Mouse (Mus musculus): ENCODE results near the gene Tgfbr3. TPM values are rescaled to one million over a fixed set of nuclear protein-coding genes. Genes with fewer than 3 reads are reported as not detected.
"Not testable (repeated sequence)": the region's sequence is repeated elsewhere in the genome, so short reads cannot be mapped to it uniquely, and the experiment has no call there.

Gene Tgfbr3
- total RNA-seq, 4 experiments from 2014 or later: 217 to 303 (median 276) TPM

DNA sequence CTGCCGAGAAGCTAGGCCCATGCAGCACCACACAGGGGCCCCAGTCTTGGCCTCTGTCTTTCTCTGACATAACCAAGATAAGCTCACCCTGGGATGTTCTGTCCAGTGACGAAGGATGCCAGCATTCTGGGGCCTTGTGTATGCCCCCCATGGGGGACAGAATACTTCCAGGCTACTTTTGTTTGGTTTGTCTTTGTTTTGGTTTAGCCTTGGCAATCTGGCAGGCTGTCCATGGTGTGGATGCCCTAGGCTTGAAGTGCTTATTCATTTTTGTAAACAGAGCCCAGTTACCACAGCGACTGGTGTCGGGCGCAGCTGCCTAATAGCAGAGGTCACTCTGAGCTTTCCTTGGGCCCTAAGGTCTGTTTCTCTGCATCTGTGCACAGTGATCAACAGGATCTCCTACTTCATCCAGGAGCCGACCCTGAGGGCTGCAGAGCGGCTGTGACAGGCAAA is 51.4 kb downstream of the Tgfbr3 start:
- no peak for DNase-seq

DNA sequence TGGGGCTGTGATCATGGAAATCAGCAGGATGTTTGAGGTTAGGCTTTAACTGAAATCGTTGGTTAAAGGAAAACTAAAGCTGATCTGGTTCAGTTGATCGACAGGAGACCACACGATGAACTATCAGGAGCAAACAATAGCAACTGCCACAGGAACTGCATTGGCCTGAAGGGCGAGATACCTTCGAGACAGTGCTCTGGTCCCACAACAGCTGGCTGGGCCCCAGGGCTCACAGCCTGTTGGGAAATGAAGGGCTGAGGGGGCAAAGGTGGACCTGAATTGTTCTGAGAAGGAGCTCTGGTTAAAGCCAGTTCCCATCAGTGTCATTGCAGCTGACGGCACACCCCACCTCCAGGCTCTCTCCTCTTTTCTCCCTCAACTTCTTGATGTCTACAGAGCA is 52.5 kb downstream of the Tgfbr3 start:
- DNase-seq: no peak

DNA sequence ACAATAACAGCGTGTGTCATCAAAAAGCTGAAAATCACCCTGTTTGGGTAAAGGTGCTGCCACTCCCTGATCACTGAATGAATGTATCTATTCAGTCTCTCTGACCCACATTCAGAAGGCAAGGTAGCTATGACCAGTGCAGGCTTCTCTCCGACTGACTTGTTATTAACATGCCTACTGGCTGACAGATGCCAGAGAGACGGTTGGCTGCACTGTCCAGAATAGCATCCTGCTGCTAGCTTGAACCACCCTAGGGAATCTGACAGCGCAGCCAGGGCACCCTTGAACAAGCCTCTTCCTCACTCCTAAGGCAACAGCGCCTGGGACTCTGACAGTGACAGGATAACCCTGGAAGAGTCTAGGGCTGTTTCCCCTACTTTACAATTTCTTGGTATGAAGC is 53.4 kb downstream of the Tgfbr3 start:
- no peak for DNase-seq

DNA sequence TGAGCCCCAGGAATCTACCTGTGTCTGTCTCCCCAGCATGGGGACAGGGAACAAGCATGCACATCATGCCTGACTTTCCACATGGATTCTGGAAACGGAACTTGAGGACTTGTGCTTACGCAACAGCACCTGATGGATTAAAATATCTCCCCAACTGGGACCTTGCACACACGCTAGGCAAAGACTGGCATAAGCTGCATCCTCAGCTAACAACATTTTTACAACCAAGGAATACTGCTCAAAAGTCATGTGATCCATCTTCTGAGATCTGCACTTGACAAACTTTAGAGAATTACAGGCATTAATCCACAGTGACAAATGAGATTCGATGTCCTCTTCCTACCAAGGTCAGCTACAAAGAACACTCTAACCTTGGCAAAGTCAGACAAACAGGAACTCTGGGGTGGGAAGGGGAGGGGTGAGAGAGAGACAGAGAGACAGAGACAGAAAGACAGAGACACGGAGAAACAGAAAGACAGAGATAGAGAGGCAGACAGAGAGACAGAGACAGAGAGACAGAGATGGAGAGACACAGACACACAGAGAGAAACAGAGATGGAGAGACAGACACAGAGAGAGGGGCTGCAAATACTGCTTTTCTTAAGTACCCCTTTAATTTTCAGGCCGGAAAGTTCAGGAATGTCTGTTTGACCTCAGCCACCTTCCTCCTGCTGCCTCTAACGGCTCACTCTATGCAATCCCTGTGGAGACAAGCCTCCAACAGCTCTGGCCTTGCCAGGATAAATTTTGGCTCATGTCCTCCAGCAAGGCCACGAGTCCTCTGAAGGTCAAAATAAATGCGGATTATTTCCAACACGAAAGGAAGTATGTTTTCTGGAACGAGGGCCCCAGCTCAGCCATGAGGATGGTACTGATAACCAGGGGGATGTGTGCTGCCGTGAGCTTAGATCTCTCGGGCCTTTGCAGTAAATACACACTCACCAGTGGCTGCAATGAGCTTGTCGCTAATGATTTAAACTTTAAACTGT is 55.8 kb downstream of the Tgfbr3 start:
- DNase-seq: peak; percentile 87

DNA sequence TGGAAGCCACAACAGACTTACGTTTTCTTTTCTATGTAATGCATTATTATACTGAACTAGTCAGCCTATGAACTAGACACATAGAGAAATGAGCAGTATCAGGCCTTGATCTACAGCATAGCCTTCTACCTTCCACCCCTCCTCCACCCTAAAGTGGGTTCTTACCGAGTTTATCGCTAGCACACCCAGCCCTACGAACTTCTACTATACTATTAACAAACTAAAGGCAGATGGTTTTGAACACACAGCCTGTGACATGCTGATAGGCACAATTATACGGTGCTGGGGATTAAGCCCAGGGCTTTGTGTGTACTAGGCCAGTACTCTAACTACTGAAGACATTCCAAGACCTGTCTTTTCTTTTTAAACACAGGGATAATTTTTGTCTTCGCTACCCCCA is 59.2 kb downstream of the Tgfbr3 start:
- no peak for DNase-seq

DNA sequence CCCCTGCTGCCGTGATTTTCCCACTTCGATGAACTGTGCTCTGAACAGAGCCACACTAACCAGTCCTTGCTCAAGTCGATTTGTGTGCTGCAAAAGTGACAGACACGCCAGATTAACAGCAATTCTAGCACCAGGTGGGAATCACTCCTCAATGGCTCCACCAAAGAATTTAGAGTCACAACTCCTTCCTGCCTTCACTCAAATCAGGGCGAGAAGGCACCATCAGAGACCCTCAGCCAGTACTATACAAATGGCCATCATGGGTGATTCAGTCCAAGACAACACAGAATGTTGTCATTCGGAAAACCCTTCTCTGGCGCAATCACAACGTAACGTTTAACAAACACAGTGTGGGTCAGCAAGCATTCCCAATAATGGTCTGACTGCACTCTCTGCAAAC is 60.4 kb downstream of the Tgfbr3 start:
- no peak for DNase-seq

DNA sequence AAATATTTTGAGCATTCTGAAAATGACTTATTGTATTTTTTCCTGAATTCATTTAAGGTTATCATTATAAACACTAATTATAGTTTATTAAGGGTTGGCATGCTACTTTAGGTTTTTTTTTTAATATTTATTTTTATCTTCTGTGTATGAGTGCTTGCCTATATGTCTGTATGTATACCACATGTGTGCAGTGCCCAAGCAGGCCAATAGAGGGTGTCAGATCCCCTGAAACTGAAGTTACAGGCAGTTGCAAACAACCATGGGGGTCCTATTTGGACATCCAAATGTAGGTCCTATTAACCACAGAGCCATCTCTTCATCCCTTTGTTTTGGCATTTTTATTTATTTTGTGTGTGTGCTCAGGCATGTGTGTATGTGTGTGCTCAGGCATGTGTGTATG is 61.8 kb downstream of the Tgfbr3 start:
- DNase-seq: no peak

DNA sequence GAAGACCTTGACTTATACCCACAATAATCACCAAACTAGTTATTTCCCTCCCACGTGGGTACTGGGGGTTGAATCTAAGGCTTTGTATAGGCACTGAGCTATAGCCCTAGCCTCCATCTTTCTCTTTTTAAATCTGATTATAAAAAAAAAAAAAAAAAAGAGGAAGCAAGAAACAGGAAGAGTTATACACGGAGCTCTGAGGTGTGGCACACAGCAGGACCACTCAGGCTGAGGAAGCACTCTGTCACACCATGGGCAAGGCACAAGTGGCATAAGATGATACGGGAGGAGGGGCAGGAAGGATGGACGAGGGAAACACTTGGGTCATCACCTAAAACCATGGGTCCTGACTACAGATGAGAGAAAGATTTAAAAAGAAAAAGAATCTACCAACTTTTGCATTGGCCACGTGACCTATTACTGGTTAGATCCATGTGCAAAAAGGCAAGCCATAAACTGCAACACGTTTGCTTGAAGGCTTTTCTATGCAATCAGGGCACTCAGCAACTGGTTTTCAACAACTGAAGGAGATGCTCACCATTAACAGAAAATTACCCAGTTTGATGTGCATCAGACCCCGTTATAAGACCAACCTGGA is 64.5 kb downstream of the Tgfbr3 start:
- no peak for DNase-seq

DNA sequence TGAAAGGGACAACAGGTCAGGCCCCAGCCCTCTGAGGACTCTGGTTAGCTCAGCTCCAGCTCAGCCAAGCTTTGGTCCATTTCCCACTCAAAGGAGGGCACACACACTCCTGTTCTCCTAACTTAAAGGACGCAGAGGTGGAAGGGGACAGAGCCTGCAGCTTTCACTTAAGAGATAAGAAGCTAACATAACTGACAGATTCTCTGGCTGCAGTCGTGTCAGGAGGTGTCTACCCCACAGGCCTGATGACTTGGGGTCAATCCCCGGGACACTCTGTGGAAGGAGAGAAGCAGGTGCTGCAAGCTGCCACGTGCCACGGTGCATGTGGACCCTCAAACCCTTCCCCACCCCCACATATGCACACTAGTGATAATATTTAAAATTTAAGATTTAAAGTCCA is 65.3 kb downstream of the Tgfbr3 start:
- no peak for DNase-seq

DNA sequence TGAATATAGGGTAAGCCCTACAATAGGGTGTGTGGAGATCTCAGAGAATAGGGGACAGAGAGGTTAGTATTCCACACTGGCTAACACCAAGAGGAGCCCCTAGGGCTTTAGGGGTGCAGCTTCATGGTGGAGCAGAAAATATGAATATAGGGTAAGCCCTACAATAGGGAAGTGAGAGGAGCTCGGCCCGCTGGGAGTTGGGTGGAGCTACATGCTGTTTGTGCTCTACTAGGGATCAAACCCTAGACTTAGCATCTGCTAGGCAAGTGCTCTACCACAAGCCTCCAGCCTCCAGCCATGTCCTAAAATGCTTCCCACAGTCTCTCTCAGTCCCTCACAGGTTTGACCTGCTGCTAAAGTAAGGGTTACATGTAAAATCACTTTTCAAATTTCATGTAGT is 65.9 kb downstream of the Tgfbr3 start:
- DNase-seq: not testable (repeated sequence)

DNA sequence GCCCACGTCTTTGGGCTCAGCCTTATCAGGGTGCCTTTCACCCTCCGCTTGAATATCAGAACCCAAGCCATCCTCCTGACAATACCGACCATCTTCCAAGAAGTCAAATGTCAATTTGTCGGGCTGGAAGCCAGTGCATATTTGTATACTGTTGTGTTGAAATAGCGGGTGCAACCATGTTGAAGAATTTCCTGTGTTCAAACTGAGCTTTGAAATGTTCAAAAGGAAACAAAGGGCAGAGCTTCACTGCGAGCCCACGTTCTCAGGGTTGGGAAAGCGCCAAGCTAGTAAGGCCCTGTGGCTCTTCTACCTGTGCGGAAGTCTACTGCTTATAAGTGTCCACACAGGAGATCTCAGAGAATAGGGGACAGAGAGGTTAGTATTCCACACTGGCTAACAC is 66.4 kb downstream of the Tgfbr3 start:
- DNase-seq: no peak

DNA sequence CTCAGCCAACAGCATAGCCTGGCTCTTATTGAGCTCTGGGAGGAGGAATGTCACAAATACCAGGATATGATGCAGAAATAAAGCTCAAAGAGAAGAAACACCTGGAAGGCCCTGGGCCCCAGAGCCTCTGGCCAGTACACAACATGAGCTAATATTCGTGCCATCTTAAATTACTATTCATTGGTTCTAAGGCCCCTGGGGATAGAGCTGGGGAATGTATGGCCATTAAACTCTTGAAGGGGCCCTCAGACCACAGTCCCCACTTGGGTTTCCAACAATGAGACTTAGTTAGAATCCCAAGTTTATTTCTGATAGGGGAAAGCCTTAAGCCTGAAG is 66.8 kb downstream of the Tgfbr3 start:
- DNase-seq: no peak

DNA sequence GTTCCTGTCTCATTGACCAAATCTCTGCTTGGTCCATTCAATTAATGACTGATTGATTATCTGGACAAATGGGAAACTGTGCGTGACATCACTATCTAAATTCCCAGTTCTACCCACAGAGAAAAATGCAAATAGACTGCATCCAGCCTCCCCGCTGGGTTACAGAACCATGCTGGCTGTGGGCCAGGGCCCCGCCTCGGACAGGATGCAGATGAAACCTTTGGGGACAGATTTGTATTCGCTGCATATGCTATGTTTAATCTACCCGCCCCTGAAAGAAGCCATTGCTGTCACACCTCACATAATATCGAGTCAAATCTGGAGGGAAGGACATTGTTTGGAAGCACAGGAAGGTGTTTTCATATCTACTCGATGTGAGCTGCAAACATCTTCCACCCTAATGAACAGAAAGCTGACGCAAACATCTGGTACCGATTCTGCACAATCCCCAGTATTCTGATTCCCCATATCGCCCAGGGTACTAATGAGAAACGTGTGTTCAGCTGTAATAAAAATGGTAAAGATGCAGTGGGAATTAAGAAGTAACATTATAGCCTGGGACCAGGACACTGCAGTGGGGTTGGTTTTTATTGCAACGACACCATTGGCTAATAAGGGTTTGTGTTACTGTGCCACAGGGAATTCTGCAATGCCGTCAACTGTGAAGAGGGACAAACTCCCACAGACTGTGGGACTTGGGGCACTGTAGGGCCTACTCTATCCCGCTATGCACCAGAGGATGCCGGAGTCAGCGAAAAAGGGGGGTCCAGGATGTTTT is 67.3 kb downstream of the Tgfbr3 start:
- no peak for DNase-seq

DNA sequence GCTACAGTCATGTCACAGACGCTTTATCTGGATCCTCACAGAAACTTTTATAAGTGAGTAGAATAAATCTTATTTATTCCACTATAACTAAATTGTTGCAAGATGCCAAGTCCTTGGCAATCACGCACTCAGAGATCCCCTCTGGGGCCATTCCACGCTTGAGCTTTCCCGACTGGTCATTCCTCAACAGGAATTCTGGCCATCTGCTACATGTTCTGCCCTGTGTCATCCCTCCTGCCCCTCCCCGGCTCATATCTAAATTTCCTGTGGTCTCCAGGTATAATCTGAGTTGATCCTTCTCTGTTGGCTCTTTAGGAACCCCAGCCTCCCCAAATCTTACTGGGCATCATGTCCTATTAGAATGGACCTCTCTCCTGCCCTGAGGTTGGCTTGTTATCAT is 68.5 kb downstream of the Tgfbr3 start:
- DNase-seq: no peak

DNA sequence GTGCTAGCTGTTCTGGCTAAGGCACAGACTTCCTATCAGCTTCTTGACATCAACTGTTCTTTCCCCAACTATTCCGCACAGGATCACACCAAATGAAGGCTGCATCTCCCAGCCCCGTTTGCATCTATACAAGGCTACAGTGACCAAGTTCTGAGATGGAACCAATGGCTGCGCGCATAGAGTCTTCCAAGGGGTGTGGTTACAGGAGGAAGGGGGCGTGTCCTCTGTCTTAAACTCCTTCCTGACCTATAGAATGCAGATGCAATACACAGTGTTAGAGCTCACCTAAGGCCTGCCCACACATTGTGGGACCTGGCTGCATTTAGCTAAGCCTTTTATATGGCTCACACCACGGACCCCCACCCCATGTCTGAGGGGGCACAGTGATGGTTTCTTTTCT is 69.5 kb downstream of the Tgfbr3 start:
- DNase-seq: no peak

DNA sequence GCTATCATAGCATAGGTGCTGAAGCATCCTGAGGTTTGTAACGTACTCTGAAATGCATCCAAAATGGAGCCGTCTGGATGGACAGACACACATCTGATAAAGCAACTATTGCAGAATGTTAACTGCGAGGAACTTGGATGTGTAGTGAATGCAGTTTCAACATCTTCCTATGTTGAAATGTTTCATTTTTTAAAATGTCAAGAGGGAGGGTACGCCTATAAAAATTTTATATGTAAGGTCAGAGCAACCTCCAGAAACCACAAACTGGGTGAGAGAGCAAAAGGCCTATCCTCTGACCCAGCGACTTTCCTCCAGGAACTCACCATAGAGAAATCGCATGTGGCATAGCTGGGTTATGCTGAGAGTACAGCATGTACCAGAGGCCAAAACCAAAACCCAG is 70.1 kb downstream of the Tgfbr3 start:
- DNase-seq: no peak

DNA sequence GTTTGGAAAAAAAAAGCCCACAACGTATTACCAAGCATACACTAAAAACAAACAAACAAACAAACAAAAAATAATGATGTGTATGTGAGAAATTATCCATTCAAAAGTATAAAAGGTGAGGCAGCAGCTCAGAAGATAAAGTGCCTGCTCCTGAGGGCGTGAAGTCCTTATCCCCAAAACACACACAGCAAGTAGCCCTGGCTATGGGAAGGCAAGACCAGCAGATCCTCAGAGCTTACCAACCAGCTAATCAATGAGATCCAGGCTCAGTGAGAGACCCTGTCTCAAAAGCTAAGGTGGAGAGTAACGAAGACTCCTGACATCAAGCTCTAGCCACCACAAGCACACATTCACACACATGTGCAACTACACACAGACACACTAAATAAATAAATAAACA is 70.8 kb downstream of the Tgfbr3 start:
- DNase-seq: no peak

DNA sequence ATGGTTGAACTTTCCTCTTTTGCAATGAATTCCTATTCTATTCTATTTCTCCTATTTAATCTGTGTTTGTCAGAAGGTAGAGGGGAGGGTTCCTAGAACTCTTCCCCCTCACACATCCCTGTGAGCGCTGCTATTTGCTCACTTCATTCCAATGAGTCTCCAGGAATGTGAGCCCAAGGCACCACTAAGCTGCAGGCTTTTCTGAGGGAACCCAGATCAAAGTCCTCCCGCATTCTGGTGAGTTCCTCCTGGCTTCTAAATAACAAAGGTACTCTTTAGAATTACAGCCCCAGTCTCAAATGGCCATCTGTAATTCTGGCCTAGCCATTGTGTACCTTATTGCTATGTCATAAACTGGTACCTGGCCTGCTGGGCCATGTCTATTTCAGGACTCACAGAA is 72.3 kb downstream of the Tgfbr3 start:
- no peak for DNase-seq

DNA sequence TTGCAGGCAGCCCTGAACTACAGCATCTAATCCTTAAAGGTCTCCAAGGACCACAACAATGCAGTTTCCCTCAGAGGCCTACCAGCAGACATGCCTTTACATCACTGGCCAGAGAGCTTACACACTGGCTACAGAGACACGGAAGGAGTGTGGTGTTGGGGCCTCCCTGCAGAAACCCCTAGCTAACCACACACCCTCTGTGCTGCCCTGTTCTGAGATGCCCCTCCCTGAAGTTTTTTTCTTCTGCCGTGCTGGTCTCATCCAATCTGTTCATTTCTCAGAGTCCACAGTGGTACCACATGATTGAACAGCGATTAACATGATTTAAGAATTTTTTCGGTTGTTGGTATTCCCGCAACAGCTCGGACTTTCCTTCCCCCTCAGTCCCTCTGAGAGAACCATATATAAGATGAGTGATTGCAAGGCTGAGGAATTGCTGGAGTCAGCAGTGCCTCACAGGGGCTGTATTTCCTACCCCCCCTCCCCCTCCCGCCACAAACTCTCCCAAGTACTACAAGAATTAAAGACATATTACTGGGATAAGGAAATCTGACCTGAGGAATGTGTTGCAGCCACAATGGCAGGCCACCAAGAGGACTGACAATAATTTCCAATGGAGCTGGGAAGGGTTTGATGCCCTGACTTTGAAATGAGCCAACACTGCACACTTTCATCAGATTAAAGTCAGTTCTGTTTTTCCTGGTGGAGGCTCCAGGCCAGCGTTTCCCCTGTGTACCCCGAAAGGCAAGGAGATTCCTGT is 75.9 kb downstream of the Tgfbr3 start:
- DNase-seq: no peak

DNA sequence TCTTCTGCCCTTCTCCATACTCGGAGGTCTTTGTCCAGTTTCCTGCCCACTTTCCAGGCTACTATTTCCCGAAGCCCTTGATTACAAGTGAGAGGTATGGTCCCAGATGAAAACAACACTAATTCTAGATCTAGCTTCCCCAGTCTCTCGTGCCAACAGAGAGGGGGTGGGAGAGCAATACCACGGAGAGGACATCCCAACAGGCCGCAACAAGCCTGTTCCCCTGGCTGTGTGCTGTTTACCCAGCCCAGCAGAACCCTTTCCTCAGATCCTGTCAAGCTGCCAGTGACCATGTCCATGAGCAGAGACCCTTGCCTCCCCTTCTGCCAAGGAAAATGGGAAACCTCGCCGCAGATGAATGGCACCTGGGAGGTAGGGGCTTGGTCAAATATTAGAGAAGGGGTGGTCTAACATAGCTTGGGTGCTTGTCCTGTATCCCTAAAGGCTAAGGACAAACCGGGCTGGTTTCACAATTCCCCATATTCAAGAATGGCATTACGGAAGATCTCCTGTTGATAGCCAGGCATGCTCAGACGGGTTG is 77.5 kb downstream of the Tgfbr3 start:
- DNase-seq: no peak

DNA sequence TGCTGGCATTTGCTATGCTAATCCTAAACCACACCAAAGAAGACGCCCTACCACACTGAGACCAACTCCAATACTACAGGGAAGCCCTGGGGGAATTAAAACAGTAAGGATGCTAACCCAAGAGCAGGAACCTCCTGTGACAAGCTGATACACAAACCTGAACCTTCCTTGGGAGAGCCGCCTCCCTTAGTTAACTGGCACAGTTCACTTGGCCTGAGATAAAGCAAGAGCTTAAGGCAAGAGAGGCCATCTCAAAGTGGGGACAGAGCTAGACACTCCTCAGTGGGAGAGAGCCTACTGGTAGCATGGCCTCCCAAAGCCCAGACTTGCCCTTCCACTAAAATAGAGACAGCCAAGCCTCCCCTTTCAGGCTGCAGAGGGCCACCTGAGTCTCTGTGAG is 79.4 kb downstream of the Tgfbr3 start:
- no peak for DNase-seq

DNA sequence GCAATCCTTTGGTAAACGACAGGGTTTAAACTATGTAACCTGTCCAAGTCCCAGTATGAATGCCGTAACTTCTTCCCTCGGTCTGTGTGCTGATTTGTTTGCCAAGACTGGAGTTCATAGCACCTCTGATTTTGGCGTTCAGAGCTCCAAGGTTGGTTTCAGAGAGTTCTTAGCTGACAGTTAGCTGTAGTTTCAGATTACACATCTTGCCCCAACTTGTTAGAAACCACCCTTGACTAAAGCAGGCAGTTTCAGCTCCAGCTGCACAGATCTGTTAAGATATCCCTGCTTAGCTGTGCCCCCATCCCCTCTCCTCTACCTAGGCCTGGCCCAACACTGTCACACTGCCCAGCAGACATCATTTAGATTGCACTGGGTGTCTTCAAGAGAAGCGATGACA is 81.5 kb downstream of the Tgfbr3 start:
- no peak for DNase-seq

All from adrenal gland, adult 8-10 months (tissue).